Mouse (Mus musculus): ENCODE measurements around the gene Pum2.

- TF ChIP-seq FLI1 (IDR thresholded peaks at IDR 0.05; ENCODE audit: low read length) (no peak), GATA1 (IDR thresholded peaks at IDR 0.05; ENCODE audit: borderline replicate concordance, low read length) (no peak)
These were observed 85.2 kb downstream of the Pum2 start for GRCm38 (mm10) chr12:8759115-8759514.

All from megakaryocyte, embryonic 14.5 days (primary cell).